Mouse (Mus musculus) heart, adult 2 months (tissue): ENCODE data around the gene Rcn1.

Experiments used
- CTCF ChIP-seq: fragments of 200-600 bp; IDR thresholded peaks from 2 replicates; pipeline ENCODE4 v1.8.1; 2022; ENCODE audit warnings: antibody characterized with exemption, mild to moderate bottlenecking, moderate library complexity
- EP300 ChIP-seq: fragments of 200-500 bp; IDR thresholded peaks from 2 replicates; pipeline ENCODE4 v1.6.1; 2011; ENCODE audit warnings: low read depth, low read length, control low read depth; ENCODE audit not compliant: insufficient read depth

DNA sequence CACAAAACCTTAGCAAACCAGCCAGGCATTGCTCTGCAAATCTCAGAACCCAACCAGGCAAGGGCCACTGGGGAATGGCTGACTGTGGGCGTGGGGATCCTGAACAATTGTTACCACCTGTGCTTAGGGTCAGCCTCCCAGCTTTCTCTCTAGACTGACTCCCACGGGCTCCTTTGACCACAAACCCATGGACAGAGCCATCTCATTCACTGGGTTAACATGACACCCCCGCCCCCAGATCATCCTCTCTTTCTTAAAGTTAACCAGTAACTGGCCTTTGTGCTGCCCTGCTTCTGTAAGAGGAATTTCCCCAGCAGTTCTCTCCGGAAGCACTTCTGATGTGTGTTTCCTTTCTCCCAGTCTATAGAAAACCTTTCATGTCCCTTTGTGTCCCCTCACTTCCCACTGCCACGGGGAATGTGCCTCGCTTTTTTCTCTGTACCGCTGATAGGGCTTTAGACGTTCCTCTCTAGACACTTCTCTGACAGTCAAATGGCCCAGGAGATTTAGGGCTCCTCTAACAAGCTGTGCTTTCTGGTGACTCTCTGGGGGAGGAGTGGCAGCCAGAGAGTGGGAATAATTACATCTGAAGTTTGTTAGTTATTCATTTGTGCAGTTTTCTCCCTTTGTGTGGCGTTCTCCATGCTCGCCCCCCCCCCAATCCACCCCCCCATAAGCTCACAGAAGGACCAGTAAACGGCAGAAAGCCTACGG lies 62.6 kb downstream of the Rcn1 start:
- TF ChIP-seq EP300: no peak
- TF ChIP-seq CTCF: no peak
